Mouse (Mus musculus): Measurements from ENCODE around the gene Atxn7l2. TPM values are rescaled to one million over a fixed set of nuclear protein-coding genes. Genes with fewer than 3 reads are reported as not detected.

Gene Atxn7l2
- 4.4 TPM for polyA plus RNA-seq (2015; fragmentation: Illumina TruSeq; extraction: RNeasy Lipid Tissue Mini Kit (QIAGEN cat#74804); ENCODE audit: insufficient read depth, low replicate concordance)

DNA sequence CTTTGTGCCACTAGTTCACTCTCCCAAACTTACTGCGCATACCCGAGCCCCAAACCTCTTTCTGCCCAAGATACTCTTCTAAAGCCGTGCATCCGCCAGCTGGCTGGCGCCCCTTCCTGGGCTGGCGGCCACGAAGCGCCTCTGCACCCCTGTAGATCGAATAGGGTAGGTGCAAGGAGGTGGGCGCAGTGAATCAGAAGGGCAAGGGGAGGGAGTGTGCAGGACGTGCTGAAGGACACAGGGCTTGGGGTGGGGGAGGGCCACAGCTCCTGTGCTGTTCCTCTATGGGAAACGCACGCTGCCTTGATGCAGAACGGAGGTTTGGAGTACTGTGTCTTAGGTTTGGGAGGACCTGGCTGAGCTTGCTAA lies at the start of gene Atxn7l2:
Gene Atxn7l2 (minus strand): TSS at position 164 of the 369 bp plus-strand sequence.

DNA sequence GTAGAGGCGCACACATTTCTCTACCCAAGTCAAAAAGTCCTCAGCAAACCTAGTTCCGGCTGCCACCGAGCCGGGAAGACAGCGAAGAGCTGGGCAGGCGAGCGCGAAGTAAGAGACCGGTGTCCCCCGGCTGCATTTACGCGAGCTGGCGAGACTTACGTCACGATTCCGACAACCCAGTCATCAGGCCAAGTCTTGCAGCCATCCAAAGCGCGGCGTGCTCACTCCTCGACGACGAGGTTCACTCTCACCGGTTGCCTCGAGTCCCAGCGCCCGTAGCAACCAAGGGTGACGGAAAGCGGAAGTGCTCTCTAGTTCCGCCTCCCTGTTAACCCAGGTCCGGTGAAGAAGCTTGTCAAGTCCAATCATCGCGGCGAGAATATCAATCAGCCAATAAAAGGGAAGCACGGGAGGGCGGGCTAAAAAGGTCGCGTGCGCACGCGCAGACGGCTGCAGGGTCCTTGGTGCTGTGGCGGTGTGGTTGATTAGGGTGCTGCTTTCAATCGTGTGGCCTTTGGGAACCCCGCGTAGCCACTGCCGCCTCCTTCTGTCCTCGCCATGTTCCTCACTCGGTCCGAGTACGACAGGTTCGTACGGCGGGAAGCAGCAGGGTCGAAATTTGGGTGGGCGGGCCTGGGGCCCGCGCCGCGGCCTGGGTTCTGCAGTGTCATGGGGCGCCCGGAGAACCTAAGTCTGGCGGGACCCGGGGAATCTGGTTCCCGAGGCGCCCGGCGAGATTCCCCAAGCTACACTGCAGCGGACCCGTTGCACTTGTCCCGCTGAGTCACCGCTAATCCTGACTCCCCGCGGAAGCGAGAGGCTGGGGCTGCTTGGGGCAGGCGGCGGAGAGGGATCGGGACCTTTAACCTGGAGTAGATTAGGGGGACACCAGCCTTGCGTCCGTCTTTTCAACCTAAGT lies 46.2 kb upstream of the Atxn7l2 start, which contains the start of gene Psma5:
Gene Psma5 (plus strand): TSS at position 208 of the 919 bp plus-strand sequence.

DNA sequence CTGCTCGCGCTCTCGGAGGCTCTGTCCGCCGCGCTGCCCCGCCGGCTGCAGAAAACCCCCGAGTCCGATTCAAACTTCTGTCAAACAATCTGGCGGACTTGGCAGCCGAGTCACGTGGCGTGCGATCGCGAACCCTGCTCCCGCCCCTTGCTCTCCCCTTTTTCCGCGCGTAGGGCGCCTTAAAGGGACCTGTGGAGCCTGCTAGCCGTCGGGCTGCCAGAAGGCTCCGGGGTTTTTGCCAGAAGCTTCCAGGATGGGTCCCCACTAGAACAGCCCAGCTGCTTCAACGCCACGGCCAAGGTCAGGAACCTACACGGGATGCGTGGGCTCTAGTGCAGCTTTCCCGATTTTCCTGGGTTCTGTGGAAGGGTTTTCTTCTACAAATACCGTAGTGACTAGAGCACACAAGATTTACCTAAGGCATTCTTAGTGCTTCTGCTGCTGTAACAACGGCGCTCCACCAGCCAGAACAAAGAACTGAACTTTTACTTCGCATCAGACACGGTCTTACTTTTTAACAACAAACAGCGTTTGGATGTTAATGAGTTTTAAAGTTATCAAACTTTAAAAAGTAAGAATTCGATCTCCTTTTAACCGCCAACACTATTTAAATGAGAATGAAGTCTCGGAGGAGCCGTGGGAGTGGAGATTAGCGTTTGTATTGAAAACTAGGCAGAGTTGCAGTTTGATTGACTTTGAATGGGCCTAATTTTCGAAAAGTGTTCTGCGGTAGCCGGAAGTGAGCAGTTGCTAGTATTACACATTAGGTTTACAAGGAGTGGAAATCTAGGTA lies 16.0 kb upstream of the Atxn7l2 start, which contains the start of gene Sypl2:
Gene Sypl2 (minus strand): TSS at position 91 of the 793 bp plus-strand sequence.

DNA sequence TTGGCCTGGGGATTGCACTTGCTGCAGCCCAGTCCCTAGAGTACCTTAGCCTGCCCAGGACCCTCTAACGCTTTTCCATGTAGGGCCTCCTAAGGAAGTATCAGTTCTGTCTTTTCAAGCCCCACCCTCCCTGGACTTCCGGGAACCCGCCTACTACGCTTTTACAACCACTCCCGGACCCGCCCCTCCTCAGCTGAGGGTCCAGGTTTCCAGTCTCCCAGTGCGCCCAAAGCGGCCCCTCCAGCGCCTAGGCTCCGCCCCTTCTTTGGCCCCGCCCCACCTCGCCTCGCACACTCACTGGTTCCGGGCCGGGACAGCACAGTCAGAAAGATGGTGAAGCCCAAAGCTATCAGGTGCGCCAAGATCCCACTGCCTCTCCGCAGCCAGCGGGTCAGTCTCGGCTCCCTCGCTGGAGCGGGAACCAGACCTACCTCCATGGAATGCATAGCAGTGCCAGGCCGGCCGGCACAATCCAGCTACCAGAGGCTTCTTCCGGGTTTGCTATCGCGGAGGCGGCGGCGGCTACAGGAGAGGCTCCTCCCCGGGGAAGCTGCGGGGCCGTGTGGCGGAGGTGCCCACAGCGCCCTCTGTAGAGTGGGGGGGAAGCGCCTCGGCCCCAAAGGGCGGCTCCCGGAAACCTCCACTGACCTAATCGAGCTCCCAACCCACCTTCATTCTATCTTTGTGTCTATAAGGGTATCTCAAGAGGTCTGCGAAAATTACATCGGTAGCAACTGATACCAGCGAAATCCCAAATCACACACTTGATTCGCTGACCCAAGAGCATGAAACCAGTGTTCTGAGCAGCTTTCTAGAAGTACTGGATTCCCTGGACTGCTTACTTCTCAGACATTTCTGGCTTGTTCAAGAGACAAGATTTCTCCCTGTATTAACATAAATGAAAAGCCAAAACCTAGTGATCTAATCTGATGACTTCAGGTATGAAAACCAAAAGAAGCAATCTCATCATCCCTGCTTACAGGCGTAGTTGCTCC lies 10.1 kb downstream of the Atxn7l2 start, which contains the start of gene Cyb561d1:
Gene Cyb561d1 (minus strand): TSS at position 884 of the 995 bp plus-strand sequence.

DNA sequence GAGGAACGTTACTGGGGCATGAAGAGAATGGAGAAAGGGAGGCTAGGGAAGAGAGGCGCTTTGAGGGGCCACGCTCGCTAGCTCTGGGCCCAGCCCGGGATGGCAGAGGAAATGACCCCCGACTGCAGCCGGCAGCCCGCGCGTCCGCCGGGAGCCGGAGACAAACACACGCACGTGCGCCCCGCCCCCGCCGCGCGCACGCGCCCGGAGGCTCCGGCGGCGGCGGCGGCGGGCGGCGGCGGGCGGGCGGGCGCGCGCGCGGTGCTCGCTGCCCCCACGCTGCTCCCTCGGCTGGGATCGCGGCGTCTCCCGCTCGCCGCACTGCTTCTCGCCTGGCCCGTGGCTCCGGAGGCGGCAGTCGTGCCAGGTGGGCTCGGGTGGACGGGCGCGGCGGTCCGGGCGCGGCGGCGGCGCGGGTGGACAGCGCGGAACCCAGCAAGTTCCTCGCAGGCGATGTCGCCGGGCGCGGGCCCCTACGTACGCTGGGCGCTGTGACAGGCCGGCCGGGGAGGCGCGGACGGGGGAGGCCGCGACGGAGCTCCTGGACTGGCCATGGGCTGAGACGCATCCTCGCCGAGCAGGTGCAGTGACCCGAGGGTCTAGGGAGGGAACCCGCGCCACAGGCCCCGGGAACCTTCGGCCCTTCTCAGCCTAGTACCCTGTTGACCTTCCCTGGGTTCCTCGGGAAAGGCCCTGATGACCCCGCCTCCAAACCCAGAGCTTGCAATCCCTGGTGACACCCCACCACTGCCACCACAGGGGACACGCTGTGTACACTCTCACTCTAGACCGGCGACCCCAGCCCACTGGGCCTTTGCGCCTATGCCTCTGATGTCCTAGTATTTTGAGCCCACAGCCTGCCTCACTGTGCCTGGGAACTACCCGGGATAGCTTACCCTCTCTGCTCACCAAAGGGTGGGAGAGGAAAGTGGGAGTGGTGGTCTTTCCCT lies 24.4 kb downstream of the Atxn7l2 start, which contains the start of gene Amigo1:
Gene Amigo1 (plus strand): TSS at position 238 of the 950 bp plus-strand sequence.

DNA sequence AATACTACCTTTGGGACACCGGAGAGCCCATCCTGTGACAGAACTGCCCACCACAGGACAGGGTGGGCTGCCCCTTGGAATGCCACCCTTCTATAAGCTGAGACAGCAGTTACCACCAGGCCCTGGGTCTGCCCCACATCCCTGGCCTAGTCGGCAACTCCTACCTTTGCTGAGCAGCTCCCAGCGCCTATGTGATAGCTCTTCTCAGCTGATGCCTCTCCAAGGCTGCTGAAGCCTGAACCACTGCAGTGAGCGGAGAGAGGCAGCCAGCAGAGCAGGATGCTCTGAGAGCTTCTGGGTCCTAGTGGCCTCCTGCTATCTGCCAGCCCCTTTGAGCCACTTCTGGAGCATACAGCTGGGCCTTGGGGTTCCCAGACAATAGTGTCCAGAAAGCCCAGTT lies 56.1 kb downstream of the Atxn7l2 start, which contains the start of gene Gpr61:
Gene Gpr61 (minus strand): TSS at position 227 of the 400 bp plus-strand sequence.

Other genes starting within 250 kb of the Atxn7l2 start
- gene Gstm3, start 241.7 kb downstream of the Atxn7l2 start, polyA plus RNA-seq (2015; fragmentation: Illumina TruSeq; extraction: RNeasy Lipid Tissue Mini Kit (QIAGEN cat#74804); ENCODE audit: insufficient read depth, low replicate concordance): not detected
- gene Gstm2, start 224.5 kb downstream of the Atxn7l2 start, polyA plus RNA-seq (2015; fragmentation: Illumina TruSeq; extraction: RNeasy Lipid Tissue Mini Kit (QIAGEN cat#74804); ENCODE audit: insufficient read depth, low replicate concordance): 30.0 TPM
- 42.2 TPM for gene Gstm1, start 193.0 kb downstream of the Atxn7l2 start, polyA plus RNA-seq (2015; fragmentation: Illumina TruSeq; extraction: RNeasy Lipid Tissue Mini Kit (QIAGEN cat#74804); ENCODE audit: insufficient read depth, low replicate concordance)
- gene Gstm4, start 166.0 kb downstream of the Atxn7l2 start, polyA plus RNA-seq (2015; fragmentation: Illumina TruSeq; extraction: RNeasy Lipid Tissue Mini Kit (QIAGEN cat#74804); ENCODE audit: insufficient read depth, low replicate concordance): 9.6 TPM
- 17.9 TPM for gene Ampd2, start 124.3 kb downstream of the Atxn7l2 start, polyA plus RNA-seq (2015; fragmentation: Illumina TruSeq; extraction: RNeasy Lipid Tissue Mini Kit (QIAGEN cat#74804); ENCODE audit: insufficient read depth, low replicate concordance)
- gene Gnat2, start 118.1 kb downstream of the Atxn7l2 start, polyA plus RNA-seq (2015; fragmentation: Illumina TruSeq; extraction: RNeasy Lipid Tissue Mini Kit (QIAGEN cat#74804); ENCODE audit: insufficient read depth, low replicate concordance): 0.50 TPM
- 146 TPM for gene Gnai3, start 64.8 kb downstream of the Atxn7l2 start, polyA plus RNA-seq (2015; fragmentation: Illumina TruSeq; extraction: RNeasy Lipid Tissue Mini Kit (QIAGEN cat#74804); ENCODE audit: insufficient read depth, low replicate concordance)
- 0.10 TPM for gene Gpr61, start 56.1 kb downstream of the Atxn7l2 start, polyA plus RNA-seq (2015; fragmentation: Illumina TruSeq; extraction: RNeasy Lipid Tissue Mini Kit (QIAGEN cat#74804); ENCODE audit: insufficient read depth, low replicate concordance)
- 4.1 TPM for gene Amigo1, start 24.6 kb downstream of the Atxn7l2 start, polyA plus RNA-seq (2015; fragmentation: Illumina TruSeq; extraction: RNeasy Lipid Tissue Mini Kit (QIAGEN cat#74804); ENCODE audit: insufficient read depth, low replicate concordance)
- gene Cyb561d1, start 9.7 kb downstream of the Atxn7l2 start, polyA plus RNA-seq (2015; fragmentation: Illumina TruSeq; extraction: RNeasy Lipid Tissue Mini Kit (QIAGEN cat#74804); ENCODE audit: insufficient read depth, low replicate concordance): 34.1 TPM
- gene Sypl2, start 15.7 kb upstream of the Atxn7l2 start, polyA plus RNA-seq (2015; fragmentation: Illumina TruSeq; extraction: RNeasy Lipid Tissue Mini Kit (QIAGEN cat#74804); ENCODE audit: insufficient read depth, low replicate concordance): 0.10 TPM
- gene Psma5, start 46.0 kb upstream of the Atxn7l2 start, polyA plus RNA-seq (2015; fragmentation: Illumina TruSeq; extraction: RNeasy Lipid Tissue Mini Kit (QIAGEN cat#74804); ENCODE audit: insufficient read depth, low replicate concordance): 133 TPM
- gene Sort1, start 73.1 kb upstream of the Atxn7l2 start, polyA plus RNA-seq (2015; fragmentation: Illumina TruSeq; extraction: RNeasy Lipid Tissue Mini Kit (QIAGEN cat#74804); ENCODE audit: insufficient read depth, low replicate concordance): 16.0 TPM
- 0.19 TPM for gene Mybphl, start 154.0 kb upstream of the Atxn7l2 start, polyA plus RNA-seq (2015; fragmentation: Illumina TruSeq; extraction: RNeasy Lipid Tissue Mini Kit (QIAGEN cat#74804); ENCODE audit: insufficient read depth, low replicate concordance)
- 3.7 TPM for gene Psrc1, start 172.9 kb upstream of the Atxn7l2 start, polyA plus RNA-seq (2015; fragmentation: Illumina TruSeq; extraction: RNeasy Lipid Tissue Mini Kit (QIAGEN cat#74804); ENCODE audit: insufficient read depth, low replicate concordance)
- 0.32 TPM for gene Celsr2, start 204.6 kb upstream of the Atxn7l2 start, polyA plus RNA-seq (2015; fragmentation: Illumina TruSeq; extraction: RNeasy Lipid Tissue Mini Kit (QIAGEN cat#74804); ENCODE audit: insufficient read depth, low replicate concordance)
- 90.4 TPM for gene Sars, start 234.3 kb upstream of the Atxn7l2 start, polyA plus RNA-seq (2015; fragmentation: Illumina TruSeq; extraction: RNeasy Lipid Tissue Mini Kit (QIAGEN cat#74804); ENCODE audit: insufficient read depth, low replicate concordance)